Mouse (Mus musculus) forebrain, embryonic 12.5 days (tissue): ENCODE results near the gene Gtf2f1. TPM values are rescaled to one million over a fixed set of nuclear protein-coding genes. Genes with fewer than 3 reads are reported as not detected.

Experiments used
- ATAC-seq: fragments of 200-750 bp; cut with Nextera tagmentation; 2 replicates; pipeline ENCODE4 v1.8.0; 2017; ENCODE audit warnings: moderate TSS enrichment; ENCODE audit not compliant: low FRiP score
- H3K27ac ChIP-seq: fragments of 300-500 bp; sonication (generic); 2 replicates; pipeline ENCODE4 v1.5.1; 2016; ENCODE audit warnings: mild to moderate bottlenecking
- H3K27me3 ChIP-seq: fragments of 300-500 bp; sonication (generic); 2 replicates; pipeline ENCODE4 v1.6.1; 2016; ENCODE audit warnings: mild to moderate bottlenecking
- H3K36me3 ChIP-seq: fragments of 300-500 bp; sonication (generic); replicated peaks from 2 replicates; pipeline ENCODE4 v1.6.1; 2016; ENCODE audit warnings: mild to moderate bottlenecking
- H3K4me1 ChIP-seq: fragments of 300-500 bp; sonication (generic); 2 replicates; pipeline ENCODE4 v1.6.1; 2016
- H3K4me2 ChIP-seq: fragments of 300-500 bp; sonication (generic); 2 replicates; pipeline ENCODE4 v1.6.1; 2016; ENCODE audit warnings: mild to moderate bottlenecking, moderate library complexity
- H3K4me3 ChIP-seq: fragments of 300-500 bp; sonication (generic); replicated peaks from 2 replicates; pipeline ENCODE4 v1.5.1; 2016; ENCODE audit warnings: mild to moderate bottlenecking
- H3K9ac ChIP-seq: fragments of 300-500 bp; sonication (generic); 2 replicates; pipeline ENCODE4 v1.6.1; 2016; ENCODE audit warnings: mild to moderate bottlenecking
- H3K9me3 ChIP-seq: fragments of 300-500 bp; sonication (generic); 2 replicates; pipeline ENCODE4 v1.6.1; 2016
- WGBS: fragments of 180-500 bp; shearing (Covaris S2); methylation state at CpG from one replicate; pipeline ENCODE4 v1.1.7; 2016; 5-methylcytosine and 5-hydroxymethylcytosine counted together
- polyA plus RNA-seq: library from polyadenylated mRNA; unstranded; fragments of >200 nt; fragmentation: Nextera tagmentation; extraction: Ambion mirVana; gene quantifications from 2 replicates; pipeline ENCODE4 v1.2.1, GENCODE M21; 2016

Gene Gtf2f1
- polyA plus RNA-seq, 1 experiment from 2014 or later: 81.8 TPM

DNA sequence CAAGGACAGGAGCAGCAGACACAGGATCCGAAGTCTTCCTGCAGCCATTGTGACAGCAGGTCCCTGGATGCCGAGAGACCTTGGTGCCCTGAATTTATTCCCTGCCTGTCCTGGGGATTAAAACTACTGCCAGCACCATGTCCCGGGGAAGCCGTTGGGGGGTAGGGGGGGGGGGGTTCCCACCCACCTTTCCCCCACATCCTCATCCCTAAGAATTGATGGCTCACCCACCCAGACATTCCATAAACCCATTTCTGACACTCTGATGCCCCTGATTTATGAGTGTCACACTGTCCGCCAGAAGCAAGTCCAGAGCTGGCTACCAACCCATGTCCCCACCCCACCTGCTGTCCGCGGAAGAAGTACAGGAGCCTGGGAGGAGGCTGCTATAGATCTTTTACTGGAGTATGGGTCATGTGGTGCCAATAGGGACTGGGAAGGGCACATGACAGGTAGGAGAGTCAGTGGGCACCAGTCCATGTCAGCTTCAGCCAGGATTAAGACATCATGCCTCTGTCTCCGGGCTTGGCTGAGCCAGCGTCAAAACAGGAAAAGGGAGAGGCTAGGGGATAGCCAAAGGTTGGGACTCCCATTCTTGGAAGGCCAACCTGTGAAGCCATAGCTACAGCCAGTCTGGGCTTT, 11.0 kb downstream of the Gtf2f1 start, which contains the start of gene Pspn:
Gene Pspn, minus strand, starts transcription at position 51 of the 642 bp plus-strand sequence.
- Histone ChIP-seq H3K36me3 (peaks cover 53% of the 10 kb centered on the region), H3K4me3 (no peak within 1 kb of the TSS), H3K4me1 (peaks cover 16% of the 10 kb centered on the region), H3K9ac (no peak within 1 kb of the TSS), H3K9me3 (no peaks in the 10 kb centered on the region), H3K27ac (no peak within 1 kb of the TSS), H3K27me3 (no peaks in the 10 kb centered on the region), H3K4me2 (no peak within 1 kb of the TSS)
- 88% methylated on average over 9 of the region's 9 CpGs for WGBS
- ATAC-seq: no peak

DNA sequence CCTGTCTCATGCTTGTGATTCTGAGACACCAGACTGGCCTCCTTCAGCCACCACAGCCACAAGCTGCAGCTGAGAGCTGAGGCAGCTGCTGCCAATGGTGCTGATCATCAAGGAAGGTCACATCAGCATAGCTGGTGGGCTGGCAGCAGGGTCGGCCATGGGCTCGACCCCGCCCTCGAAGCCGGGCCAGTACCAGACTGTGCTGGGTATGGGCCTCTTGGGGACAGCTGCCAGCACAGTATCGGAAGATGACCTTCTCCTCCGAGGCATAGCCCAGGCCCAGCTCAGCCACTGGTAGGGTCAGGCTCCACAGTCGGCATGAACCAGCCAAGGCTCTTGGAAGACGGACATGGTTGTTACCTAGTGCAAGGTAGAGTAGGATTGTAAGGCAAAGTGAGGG, 11.7 kb downstream of the Gtf2f1 start:
- ATAC-seq: no peak
- H3K4me3 ChIP-seq: no peak overlapping the region
- H3K4me1 ChIP-seq: peaks cover 16% of the 10 kb centered on the region
- 94% methylated on average over 9 of the region's 9 CpGs for WGBS
- H3K9me3 ChIP-seq: no peaks in the 10 kb centered on the region
- H3K4me2 ChIP-seq: no peak overlapping the region
- peaks cover 54% of the 10 kb centered on the region for H3K36me3 ChIP-seq
- H3K27ac ChIP-seq: no peak overlapping the region
- no peak overlapping the region for H3K9ac ChIP-seq
- no peaks in the 10 kb centered on the region for H3K27me3 ChIP-seq

DNA sequence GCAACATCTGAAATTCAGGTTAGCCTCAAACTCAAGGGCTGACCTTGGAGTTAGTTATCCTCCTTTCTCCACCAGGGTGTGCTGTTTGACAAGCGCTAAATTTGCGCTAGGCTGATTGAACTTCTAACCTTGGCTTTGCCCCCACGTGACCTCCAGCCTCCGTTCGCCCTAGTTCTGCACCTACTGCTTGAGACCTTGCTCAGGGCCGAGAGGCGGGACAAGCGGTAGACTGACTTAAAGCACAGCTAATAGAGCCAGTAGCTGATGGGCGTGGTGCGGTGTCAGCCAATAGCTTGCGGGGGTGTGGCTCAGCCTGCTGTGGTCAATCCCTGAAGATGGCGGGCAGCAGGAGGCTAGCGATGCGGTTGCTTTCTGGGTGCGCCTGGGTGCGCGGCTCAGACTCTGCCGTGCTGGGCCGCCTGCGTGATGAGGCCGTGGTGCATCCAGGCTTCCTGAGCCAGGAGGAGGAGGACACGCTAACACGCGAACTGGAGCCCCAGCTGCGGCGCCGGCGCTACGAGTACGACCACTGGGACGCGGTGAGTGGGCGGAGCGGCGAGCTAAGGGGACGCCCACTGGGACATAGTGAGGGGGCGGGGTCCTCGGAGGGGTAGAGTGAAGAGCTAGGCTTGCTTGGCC, 13.9 kb downstream of the Gtf2f1 start, which contains the start of gene Alkbh7:
Gene Alkbh7, plus strand, starts transcription at position 311 of the 639 bp plus-strand sequence.
- H3K36me3 ChIP-seq: peaks cover 56% of the 10 kb centered on the region

DNA sequence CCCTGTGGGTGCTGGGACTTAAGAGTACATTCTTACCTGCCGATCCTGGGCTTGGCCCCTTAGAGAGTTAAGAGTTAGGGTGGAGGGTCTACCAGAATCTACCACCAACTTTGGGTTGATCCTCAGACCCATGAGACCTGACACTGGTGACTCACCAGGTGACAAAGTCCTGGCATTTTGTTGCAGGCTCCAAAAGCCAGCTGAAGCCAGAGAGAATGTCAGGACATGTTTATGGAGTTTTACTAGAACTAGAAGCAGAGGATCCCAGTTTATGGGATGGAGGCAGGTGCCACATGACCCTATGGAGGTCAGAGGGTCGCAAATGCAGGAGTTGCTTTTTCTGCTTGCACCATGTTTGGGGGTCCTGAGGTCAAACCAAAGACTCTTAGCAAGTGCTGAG, 14.6 kb downstream of the Gtf2f1 start:
- H3K4me2 ChIP-seq: peak overlapping the region; percentile 68

More for the DNA sequence above, 13.9 kb downstream of the Gtf2f1 start, which contains the start of gene Alkbh7:
- peak; percentile 98 for ATAC-seq
- Histone ChIP-seq H3K4me1 (peaks cover 16% of the 10 kb centered on the region), H3K9me3 (no peaks in the 10 kb centered on the region), H3K27me3 (no peaks in the 10 kb centered on the region), H3K9ac (peak within 1 kb of the TSS; percentile 68), H3K27ac (peak within 1 kb of the TSS; percentile 72), H3K4me3 (peak within 1 kb of the TSS; percentile 71), H3K4me2 (peak within 1 kb of the TSS; percentile 68)
- under 1% methylated on average over 38 of the region's 38 CpGs for WGBS

DNA sequence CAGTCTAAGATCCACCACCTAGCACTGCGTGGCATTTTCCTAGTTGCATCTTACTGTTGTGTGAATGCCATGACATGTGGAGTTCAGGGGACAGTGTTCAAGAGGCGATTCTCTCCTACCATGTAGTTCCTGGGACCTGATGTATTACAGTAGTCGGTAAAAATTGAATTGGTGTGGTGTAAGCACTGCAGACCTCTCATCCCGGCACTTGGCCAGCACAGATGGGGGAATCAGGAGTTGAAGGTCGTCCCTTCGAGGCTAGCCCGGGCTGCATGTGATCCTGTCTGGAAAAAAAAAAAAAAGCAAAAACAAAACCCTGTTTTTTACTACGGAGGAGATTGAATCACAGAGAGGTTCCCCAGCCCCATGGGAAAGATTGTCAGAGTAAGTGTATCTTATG, 16.0 kb downstream of the Gtf2f1 start:
- no peaks in the 10 kb centered on the region for H3K27me3 ChIP-seq
- H3K9ac ChIP-seq: no peak overlapping the region
- no peak for ATAC-seq
- H3K27ac ChIP-seq: no peak overlapping the region
- peaks cover 29% of the 10 kb centered on the region for H3K4me1 ChIP-seq
- peaks cover 57% of the 10 kb centered on the region for H3K36me3 ChIP-seq
- 93% methylated on average over 8 of the region's 8 CpGs for WGBS
- H3K9me3 ChIP-seq: no peaks in the 10 kb centered on the region
- no peak overlapping the region for H3K4me3 ChIP-seq
- no peak overlapping the region for H3K4me2 ChIP-seq

More for the DNA sequence above, 14.6 kb downstream of the Gtf2f1 start:
- Histone ChIP-seq H3K4me3 (no peak overlapping the region), H3K36me3 (peaks cover 56% of the 10 kb centered on the region), H3K27ac (no peak overlapping the region; the same call in 1 of the 2 replicates), H3K4me1 (peaks cover 21% of the 10 kb centered on the region), H3K27me3 (no peaks in the 10 kb centered on the region), H3K9ac (no peak overlapping the region), H3K9me3 (no peaks in the 10 kb centered on the region)
- ATAC-seq: no peak
- 77% methylated on average over 2 of the region's 2 CpGs for WGBS

DNA sequence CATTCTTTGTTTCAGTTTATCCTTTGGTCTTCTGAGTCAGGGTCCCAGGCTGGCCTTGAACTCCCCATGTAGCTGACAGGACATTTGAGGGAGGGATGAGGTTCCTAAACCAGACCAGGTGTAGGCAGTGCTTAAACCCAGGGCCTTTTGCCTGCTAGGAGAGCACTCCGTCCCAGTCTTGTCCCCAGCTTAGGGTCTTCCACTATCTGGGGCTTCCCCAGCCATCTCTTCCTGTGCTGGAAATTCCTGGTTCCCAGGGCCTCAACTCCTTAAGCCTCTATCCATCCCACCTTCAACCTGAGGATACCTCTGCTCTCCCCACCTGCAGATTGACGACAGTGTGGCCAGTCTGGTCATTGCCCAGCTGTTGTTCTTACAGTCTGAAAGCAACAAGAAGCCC, 20.1 kb downstream of the Gtf2f1 start:
- H3K27ac ChIP-seq: no peak overlapping the region
- no peak for ATAC-seq

DNA sequence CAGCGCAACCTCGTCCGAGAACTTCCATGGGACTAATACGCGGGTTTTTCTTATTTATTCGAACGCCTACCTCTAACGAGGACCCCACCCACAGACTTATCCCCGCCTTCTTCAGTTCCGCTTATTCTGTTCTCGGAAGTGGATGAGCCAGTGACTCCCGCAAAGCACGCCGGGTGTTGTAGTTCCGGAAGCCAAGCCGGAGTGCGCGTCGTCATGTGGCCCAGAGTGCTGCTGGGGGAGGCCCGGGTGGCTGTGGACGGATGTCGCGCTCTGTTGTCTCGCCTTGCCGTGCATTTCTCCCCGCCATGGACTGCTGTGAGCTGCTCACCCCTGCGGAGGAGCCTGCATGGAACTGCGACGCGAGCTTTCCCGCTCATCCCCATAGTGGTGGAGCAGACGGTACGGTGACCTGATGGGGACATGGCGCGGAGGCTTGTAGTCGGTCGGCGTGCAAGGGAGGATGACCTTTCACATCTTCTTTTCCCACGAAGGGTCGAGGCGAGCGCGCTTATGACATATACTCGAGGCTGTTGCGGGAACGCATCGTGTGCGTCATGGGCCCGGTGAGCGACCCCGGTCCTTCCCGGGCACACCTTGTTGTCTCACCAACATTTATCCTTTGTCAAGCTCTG, 20.9 kb downstream of the Gtf2f1 start, which contains the start of gene Clpp:
Gene Clpp, plus strand, starts transcription at position 191 of the 632 bp plus-strand sequence.
- peak; percentile 96 for ATAC-seq
- Histone ChIP-seq H3K9ac (peak within 1 kb of the TSS; percentile 69), H3K27me3 (no peaks in the 10 kb centered on the region), H3K9me3 (no peaks in the 10 kb centered on the region), H3K4me2 (peak within 1 kb of the TSS; percentile 64), H3K36me3 (peaks cover 32% of the 10 kb centered on the region), H3K4me1 (peaks cover 14% of the 10 kb centered on the region), H3K4me3 (peak within 1 kb of the TSS; percentile 62), H3K27ac (peak within 1 kb of the TSS; percentile 70)
- under 1% methylated on average over 52 of the region's 52 CpGs for WGBS

More for the DNA sequence above, 20.1 kb downstream of the Gtf2f1 start:
- 72% methylated on average over 2 of the region's 2 CpGs for WGBS
- Histone ChIP-seq H3K36me3 (peaks cover 39% of the 10 kb centered on the region), H3K4me1 (peaks cover 14% of the 10 kb centered on the region), H3K4me2 (peak overlapping the region; percentile 64), H3K9ac (peak overlapping the region; percentile 69), H3K27me3 (no peaks in the 10 kb centered on the region), H3K9me3 (no peaks in the 10 kb centered on the region), H3K4me3 (peak overlapping the region; percentile 62)

DNA sequence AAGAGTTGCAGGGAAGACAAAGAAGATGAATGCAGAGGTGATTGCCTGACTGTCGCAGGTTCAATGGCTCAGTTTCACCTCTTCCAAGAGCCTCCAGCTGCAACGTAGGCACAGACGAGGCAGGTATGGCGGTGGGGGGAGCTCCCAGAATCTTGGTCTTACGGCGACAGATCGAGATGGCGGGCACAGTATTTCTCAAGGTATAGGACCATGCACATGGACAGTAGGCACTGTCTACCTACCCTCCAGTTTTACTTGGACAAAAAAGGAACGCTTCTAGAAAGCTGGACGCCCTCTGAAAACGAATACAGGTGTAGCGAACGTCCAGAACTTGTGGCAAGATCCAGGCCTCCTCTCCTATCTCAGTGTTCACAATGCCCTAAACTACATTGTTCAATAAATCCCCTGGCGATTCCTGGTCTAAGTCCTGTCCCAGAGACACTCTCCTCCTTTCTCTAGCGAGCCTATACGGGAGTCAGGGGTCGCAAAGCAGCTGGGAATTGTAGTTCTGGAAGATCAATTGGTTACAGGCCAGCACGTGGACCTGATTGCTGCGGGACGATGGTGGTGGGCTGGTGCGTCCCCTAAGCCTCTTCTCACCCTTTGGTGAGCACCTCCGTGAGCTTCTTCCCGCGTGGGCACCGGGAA, 21.5 kb downstream of the Gtf2f1 start:
- Histone ChIP-seq H3K4me1 (peaks cover 14% of the 10 kb centered on the region), H3K27ac (peak overlapping the region; percentile 70), H3K27me3 (no peaks in the 10 kb centered on the region), H3K4me2 (peak overlapping the region; percentile 64), H3K4me3 (peak overlapping the region; percentile 62), H3K36me3 (peaks cover 27% of the 10 kb centered on the region), H3K9me3 (no peaks in the 10 kb centered on the region), H3K9ac (peak overlapping the region; percentile 69)
- 2% methylated on average over 25 of the region's 25 CpGs for WGBS
- ATAC-seq: peak; percentile 92

DNA sequence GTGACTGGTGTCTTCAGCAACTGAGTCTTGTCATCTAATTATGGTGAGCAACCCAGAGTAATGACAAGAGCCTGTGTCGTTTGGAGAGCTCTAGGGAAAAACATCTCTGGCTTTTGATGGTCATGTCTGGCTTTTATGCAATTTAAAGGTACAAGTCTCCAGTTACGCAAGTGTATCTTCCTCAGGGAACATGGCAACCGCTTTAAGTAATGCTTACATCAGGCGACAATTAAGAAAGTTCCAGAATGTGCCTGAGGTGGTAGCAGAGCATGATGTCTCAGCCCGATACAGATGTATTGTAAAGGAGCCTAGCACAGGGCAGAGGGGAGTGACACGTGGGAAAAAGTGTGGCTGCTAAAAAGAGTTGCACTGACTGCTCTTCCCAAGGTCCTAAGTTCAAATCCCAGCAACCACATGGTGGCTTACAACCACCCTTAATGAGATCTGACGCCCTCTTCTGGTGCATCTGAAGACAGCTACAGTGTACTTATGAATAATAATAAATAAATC, 22.1 kb downstream of the Gtf2f1 start:
- H3K27ac ChIP-seq: no peak overlapping the region; the same call in 1 of the 2 replicates

DNA sequence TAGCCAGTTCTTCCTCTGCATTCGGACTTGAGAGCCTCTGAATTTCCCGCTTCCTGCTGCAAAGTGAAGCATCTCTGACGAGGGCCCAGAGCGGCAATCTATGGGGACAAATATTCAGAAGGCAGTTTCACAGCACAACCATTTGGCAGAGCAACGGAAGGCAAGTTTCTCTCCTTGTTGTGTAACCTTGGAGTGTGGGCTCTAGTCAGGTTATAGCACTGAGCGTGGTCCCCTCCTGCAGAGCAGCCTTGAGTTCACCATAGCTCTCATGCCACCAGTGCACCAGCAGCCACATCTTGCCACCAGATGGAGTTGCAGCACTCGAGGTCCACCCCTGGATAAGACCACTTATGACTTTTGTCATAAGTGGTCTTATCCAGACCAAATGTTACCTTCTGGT, 22.6 kb downstream of the Gtf2f1 start:
- Histone ChIP-seq H3K4me2 (no peak overlapping the region), H3K27me3 (no peaks in the 10 kb centered on the region), H3K36me3 (peaks cover 15% of the 10 kb centered on the region), H3K9me3 (no peaks in the 10 kb centered on the region), H3K4me3 (no peak overlapping the region), H3K4me1 (peaks cover 14% of the 10 kb centered on the region), H3K27ac (no peak overlapping the region), H3K9ac (no peak overlapping the region)
- WGBS: 86% methylated on average over 7 of the region's 7 CpGs
- ATAC-seq: no peak

More for the DNA sequence above, 22.1 kb downstream of the Gtf2f1 start:
- Histone ChIP-seq H3K4me1 (peaks cover 14% of the 10 kb centered on the region), H3K27me3 (no peaks in the 10 kb centered on the region), H3K9me3 (no peaks in the 10 kb centered on the region), H3K36me3 (peaks cover 20% of the 10 kb centered on the region), H3K4me3 (peak overlapping the region; percentile 62), H3K9ac (no peak overlapping the region), H3K4me2 (peak overlapping the region; percentile 64)
- 75% methylated on average over 7 of the region's 7 CpGs for WGBS
- ATAC-seq: no peak

DNA sequence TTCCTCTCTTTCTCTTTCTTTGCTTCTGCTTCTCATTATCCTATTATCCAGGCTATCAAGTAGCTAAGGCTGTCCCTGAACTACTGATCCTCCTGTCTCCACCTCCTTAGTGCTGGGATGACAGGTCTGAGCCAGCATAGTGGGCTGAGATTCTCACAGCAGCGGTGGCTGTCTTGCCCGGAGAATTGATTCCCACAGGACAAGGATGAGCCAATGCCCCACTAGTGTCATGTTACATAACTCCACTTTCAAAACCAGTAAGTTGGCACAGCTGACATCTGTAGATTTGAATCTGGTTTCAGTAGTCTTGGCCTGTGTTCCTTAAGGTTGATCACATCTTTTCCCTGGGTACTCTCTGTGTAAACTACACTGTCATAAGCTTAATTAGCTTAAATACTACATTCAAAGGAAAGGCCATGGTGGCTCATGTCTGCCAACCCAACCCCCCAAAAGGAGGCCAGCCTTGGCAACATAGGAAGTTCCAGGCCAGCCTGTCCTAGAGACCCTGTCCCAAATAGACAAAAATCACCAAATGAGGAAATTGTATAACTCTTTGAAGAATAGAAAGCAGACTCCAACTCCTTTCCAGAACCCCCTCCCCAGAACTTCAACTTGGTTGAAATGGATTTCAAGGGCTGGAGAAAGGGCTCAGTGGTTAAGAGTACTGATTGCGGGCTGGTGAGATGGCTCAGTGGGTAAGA, 24.8 kb downstream of the Gtf2f1 start:
- peaks cover 6% of the 10 kb centered on the region for H3K4me1 ChIP-seq
- no peak overlapping the region for H3K27ac ChIP-seq
- no peak overlapping the region for H3K4me3 ChIP-seq
- WGBS: 83% methylated on average over 3 of the region's 3 CpGs
- peaks cover 3% of the 10 kb centered on the region; the same call in 1 of the 2 replicates for H3K27me3 ChIP-seq
- ATAC-seq: no peak
- H3K9me3 ChIP-seq: no peaks in the 10 kb centered on the region
- H3K4me2 ChIP-seq: no peak overlapping the region
- no peak overlapping the region for H3K9ac ChIP-seq
- H3K36me3 ChIP-seq: 0 out of 2 replicates have a peak, but pooled peaks cover 1% of the 10 kb centered on the region
